In genomic region chr5:5559079-5559740, GRCm38 (mm10) we compare ENCODE assay signal across 8 mouse cellular contexts. TPM values are rescaled to one million over a fixed set of nuclear protein-coding genes. Genes with fewer than 3 reads are reported as not detected.
A peak's percentile ranks its signal among the peaks of the same experiment; 100 is the strongest.
DNase-seq lines count a peak whose midpoint lies in the region; ATAC-seq and TF ChIP-seq lines count a peak whose summit lies in the region.

TSS of gene Gtpbp10 (minus strand) at chr5:5559538.

- H3K9ac ChIP-seq in ES-E14 (ENCODE audit: insufficient read depth, low read depth, low read length, poor library complexity, severe bottlenecking), result peak within 1 kb of the TSS; percentile 93
- peak within 1 kb of the TSS; percentile 63 for H3K9ac ChIP-seq in forebrain, embryonic 15.5 days (replicated peaks)
- peak within 1 kb of the TSS; percentile 75 for H3K9ac ChIP-seq in liver, embryonic 16.5 days (ENCODE audit: low read depth, low read length)
- H3K9ac ChIP-seq in neural tube, embryonic 12.5 days, result peak within 1 kb of the TSS; percentile 53
- peak within 1 kb of the TSS; percentile 82 for H3K9ac ChIP-seq in stomach, postnatal 0 days (ENCODE audit: low read length)

- WGBS in forebrain, embryonic 15.5 days, result under 1% methylated on average over 43 of the region's 43 CpGs
- WGBS in large intestine, adult 2 months, result under 1% methylated on average over 43 of the region's 43 CpGs
- under 1% methylated on average over 43 of the region's 43 CpGs for WGBS in liver, embryonic 16.5 days (ENCODE audit: insufficient replicate concordance)
- WGBS in neural tube, embryonic 12.5 days, result under 1% methylated on average over 43 of the region's 43 CpGs
- WGBS in stomach, postnatal 0 days, result under 1% methylated on average over 43 of the region's 43 CpGs

- H3K27me3 ChIP-seq in forebrain, embryonic 15.5 days, result no peaks in the 10 kb centered on the region
- no peaks in the 10 kb centered on the region for H3K27me3 ChIP-seq in liver, embryonic 16.5 days (ENCODE audit: control insufficient read depth, insufficient read depth, low read depth, low read length)
- H3K27me3 ChIP-seq in neural tube, embryonic 12.5 days (replicated peaks), result no peaks in the 10 kb centered on the region
- H3K27me3 ChIP-seq in stomach, postnatal 0 days (ENCODE audit: control insufficient read depth, insufficient read depth, low read length), result no peaks in the 10 kb centered on the region

- in situ Hi-C loops in ES-E14 (cut with MboI; ENCODE audit: low sequenced_read_pairs in 2 of 2, unreplicated experiment in 2 of 2), result no loop called here

- TF ChIP-seq CTCF in stomach, postnatal 0 days (IDR thresholded peaks at IDR 0.05; ENCODE audit: low read depth), result no peak; the same call in 1 of the 2 replicates

- no peaks in the 10 kb centered on the region for H3K9me3 ChIP-seq in ES-E14 (ENCODE audit: control insufficient read depth, insufficient read depth, low read depth, low read length)
- H3K9me3 ChIP-seq in forebrain, embryonic 15.5 days, result no peaks in the 10 kb centered on the region
- H3K9me3 ChIP-seq in liver, embryonic 16.5 days (replicated peaks; ENCODE audit: control insufficient read depth, low read length), result no peaks in the 10 kb centered on the region
- H3K9me3 ChIP-seq in neural tube, embryonic 12.5 days, result no peaks in the 10 kb centered on the region
- no peaks in the 10 kb centered on the region for H3K9me3 ChIP-seq in stomach, postnatal 0 days (ENCODE audit: control insufficient read depth, low read length)

- DNase-seq in ES-E14 (ENCODE audit: low read depth, low spot score), result peak; percentile 82
- peak; percentile 88 to 93 for DNase-seq in cerebellum, adult 18-20 months
- DNase-seq in heart, postnatal 14 days, result peak; percentile 91 to 97
- DNase-seq in large intestine, adult 2 months (ENCODE audit: low read depth, low spot score), result peak; percentile 70
- peak; percentile 95 for DNase-seq in stomach, postnatal 0 days (ENCODE audit: low spot score)

- peak within 1 kb of the TSS; percentile 71 for H3K27ac ChIP-seq in ES-E14 (ENCODE audit: insufficient read depth, low read depth, low read length, poor library complexity, severe bottlenecking)
- peak within 1 kb of the TSS; percentile 63 for H3K27ac ChIP-seq in forebrain, embryonic 15.5 days (replicated peaks)
- peak within 1 kb of the TSS; percentile 37; the same call in 1 of the 2 replicates for H3K27ac ChIP-seq in liver, embryonic 16.5 days (ENCODE audit: low read length)
- H3K27ac ChIP-seq in neural tube, embryonic 12.5 days, result no peak within 1 kb of the TSS
- H3K27ac ChIP-seq in stomach, postnatal 0 days (replicated peaks), result peak within 1 kb of the TSS; percentile 56; the same call in 1 of the 2 replicates

- peak within 1 kb of the TSS; percentile 63 for H3K4me2 ChIP-seq in forebrain, embryonic 15.5 days (replicated peaks)
- H3K4me2 ChIP-seq in liver, embryonic 16.5 days (ENCODE audit: low read depth, low read length), result peak within 1 kb of the TSS; percentile 76
- peak within 1 kb of the TSS; percentile 66 for H3K4me2 ChIP-seq in neural tube, embryonic 12.5 days (replicated peaks)
- H3K4me2 ChIP-seq in stomach, postnatal 0 days (replicated peaks; ENCODE audit: low read depth), result peak within 1 kb of the TSS; percentile 70

- H3K36me3 ChIP-seq in ES-E14 (ENCODE audit: control insufficient read depth, insufficient read depth, low read length, poor library complexity, severe bottlenecking), result peaks cover 8% of the 10 kb centered on the region
- peaks cover 6% of the 10 kb centered on the region for H3K36me3 ChIP-seq in forebrain, embryonic 15.5 days
- H3K36me3 ChIP-seq in liver, embryonic 16.5 days (ENCODE audit: control insufficient read depth, insufficient read depth), result peaks cover 6% of the 10 kb centered on the region
- peaks cover 11% of the 10 kb centered on the region for H3K36me3 ChIP-seq in neural tube, embryonic 12.5 days
- peaks cover 5% of the 10 kb centered on the region; the same call in 1 of the 2 replicates for H3K36me3 ChIP-seq in stomach, postnatal 0 days (ENCODE audit: control insufficient read depth, insufficient read depth, low read length)

- no peaks in the 10 kb centered on the region for H3K4me1 ChIP-seq in ES-E14 (ENCODE audit: control insufficient read depth in 2 of 2, insufficient read depth in 2 of 2, low read length in 2 of 2, poor library complexity in 1 of 2)
- peaks cover 21% of the 10 kb centered on the region for H3K4me1 ChIP-seq in forebrain, embryonic 15.5 days
- peaks cover 7% of the 10 kb centered on the region for H3K4me1 ChIP-seq in liver, embryonic 16.5 days (ENCODE audit: control insufficient read depth, low read depth, low read length)
- H3K4me1 ChIP-seq in neural tube, embryonic 12.5 days, result 0 out of 2 replicates have a peak, but pooled peaks cover 5% of the 10 kb centered on the region
- no peaks in the 10 kb centered on the region for H3K4me1 ChIP-seq in stomach, postnatal 0 days (replicated peaks; ENCODE audit: control insufficient read depth, insufficient read depth)

- intact Hi-C loops in heart, postnatal 14 days (cut with DNase I), result loop anchor here (5.0 kb wide), 1 partner anchor 42 kb away; no protein-coding TSS in a partner anchor

- ATAC-seq in forebrain, embryonic 15.5 days (replicated peaks), result peak; percentile 100
- ATAC-seq in liver, embryonic 16.5 days (ENCODE audit: low read depth), result peak; percentile 96
- ATAC-seq in neural tube, embryonic 12.5 days (ENCODE audit: low FRiP score, low read depth), result peak; percentile 100
- ATAC-seq in stomach, postnatal 0 days (ENCODE audit: low FRiP score, low TSS enrichment), result peak; percentile 100

- peak within 1 kb of the TSS; percentile 79 to 87 for H3K4me3 ChIP-seq in ES-E14 (ENCODE audit: insufficient read depth in 1 of 2, low read depth in 1 of 2, low read length in 2 of 2, poor library complexity in 1 of 2, severe bottlenecking in 1 of 2)
- peak within 1 kb of the TSS; percentile 85 for H3K4me3 ChIP-seq in forebrain, embryonic 15.5 days
- H3K4me3 ChIP-seq in liver, embryonic 16.5 days (ENCODE audit: low read depth, low read length), result peak within 1 kb of the TSS; percentile 77
- H3K4me3 ChIP-seq in neural tube, embryonic 12.5 days, result peak within 1 kb of the TSS; percentile 50
- H3K4me3 ChIP-seq in stomach, postnatal 0 days (ENCODE audit: low read depth, low read length), result peak within 1 kb of the TSS; percentile 78

- TF ChIP-seq EP300 in stomach, postnatal 0 days (optimal IDR thresholded peaks at IDR 0.05), result no peak

TF ChIP-seq in ES-E14, 5 proteins besides CTCF, POLR2A, EP300 and RAD21:
- no peak for TF ChIP-seq CHD2 (IDR thresholded peaks at IDR 0.05; ENCODE audit: low read depth, low read length)
- peak; percentile 48; the same call in 1 of the 2 replicates for TF ChIP-seq ZC3H11A (IDR thresholded peaks at IDR 0.05; ENCODE audit: borderline replicate concordance, low read depth, low read length)
- no peak for TF ChIP-seq ZNF384 (IDR thresholded peaks at IDR 0.05; ENCODE audit: low read depth, low read length)
- no peak for TF ChIP-seq MAFK (IDR thresholded peaks at IDR 0.05; ENCODE audit: insufficient read depth, low read depth, low read length)
- peak; percentile 84 for TF ChIP-seq HCFC1 (IDR thresholded peaks at IDR 0.05; ENCODE audit: borderline replicate concordance, insufficient read depth, low read length)

RNA-seq across cellular contexts. Expression of gene Gtpbp10, which starts in this region (rescaled TPM):
- 36.4 and 39.1 TPM in 2 replicates for total RNA-seq in ES-E14 (2012; rRNA removed)
- 23.7 and 27.9 TPM in 2 replicates for polyA plus RNA-seq in forebrain, embryonic 15.5 days (2015; fragmentation: Nextera tagmentation; extraction: Ambion mirVana)
- total RNA-seq in heart, postnatal 14 days (2021), result 1 to 10 TPM; 8.4 to 9.5 TPM
- 2.4 and 3.1 TPM in 2 replicates for polyA plus RNA-seq in large intestine, adult 2 months (2012; rRNA removed)
- 7.0 and 7.1 TPM in 2 replicates for polyA plus RNA-seq in liver, embryonic 16.5 days (2015; fragmentation: Nextera tagmentation; extraction: Ambion mirVana)
- 31.3 and 31.8 TPM in 2 replicates for polyA plus RNA-seq in neural tube, embryonic 12.5 days (2016; fragmentation: Nextera tagmentation; extraction: Ambion mirVana)
- polyA plus RNA-seq in stomach, postnatal 0 days (2015; fragmentation: Nextera tagmentation; extraction: Ambion mirVana), result 12.6 and 13.2 TPM in 2 replicates
